Mouse (Mus musculus): ENCODE measurements around the gene Gm904. TPM values are rescaled to one million over a fixed set of nuclear protein-coding genes. Genes with fewer than 3 reads are reported as not detected.

Gm904 gene
- polyA plus RNA-seq (2012; rRNA removed) = not detected in 2 replicates

GRCm38 (mm10) chr13:50642928-50643327 lies at the start of gene Gm904:
TSS of gene Gm904 (plus strand) at chr13:50643228.

Other genes starting within 250 kb of the Gm904 start
- 34.3 and 42.7 TPM in 2 replicates for gene Fbxw17, start 225.4 kb upstream of the Gm904 start, polyA plus RNA-seq (2012; rRNA removed)
- not detected in 2 replicates for gene Gm47429, start 199.3 kb upstream of the Gm904 start, polyA plus RNA-seq (2012; rRNA removed)
- not detected in 2 replicates for gene Nutm2, start 175.9 kb upstream of the Gm904 start, polyA plus RNA-seq (2012; rRNA removed)
- gene Gm8765, start 55.1 kb downstream of the Gm904 start, polyA plus RNA-seq (2012; rRNA removed) = not detected in 2 replicates

All from central nervous system, embryonic 14 days (tissue).